Mouse (Mus musculus) gastrocnemius, postnatal 36 days (tissue): ENCODE measurements around the gene Abcf1. TPM values are rescaled to one million over a fixed set of nuclear protein-coding genes. Genes with fewer than 3 reads are reported as not detected.
"Not testable (repeated sequence)": the region's sequence is repeated elsewhere in the genome, so short reads cannot be mapped to it uniquely, and the experiment has no call there.

Source experiments
- DNase-seq, 2 experiments: peaks; one replicate each; pipeline ENCODE4 v3.0.0; 2022
- intact Hi-C: fragments of 180-260 bp; cut with DNase I; formaldehyde crosslinking; loops from one replicate; pipeline ENCODE4 v1.15.1; 2025
- long read RNA-seq, 2 experiments: library from polyadenylated mRNA; stranded (forward); transcript quantifications; one replicate each; pipeline ENCODE4 v2.0.0; 2021
- total RNA-seq, 2 experiments: library from RNA; stranded (reverse); gene quantifications; 2 replicates each; pipeline ENCODE4 v1.2.3; 2021

Abcf1 gene
- 10 to 100 TPM; 64.3 to 70.2 TPM for total RNA-seq
- long read RNA-seq, experiment 1, transcript Abcf1-201 (23 exons, 3,161 nt), result major isoform, 27 of 84 reads
- long read RNA-seq, experiment 1, transcript Abcf1-205 (4 exons, 855 nt), result major isoform, 27 of 84 reads
- long read RNA-seq, experiment 1, partial matches to known transcripts, result 13 of 84 reads
- long read RNA-seq, experiment 1, other reads (novel, unspliced or antisense), result 17 of 84 reads
- long read RNA-seq, experiment 2, transcript Abcf1-201 (23 exons, 3,161 nt), result major isoform, 55 of 116 reads
- long read RNA-seq, experiment 2, transcript Abcf1-205 (4 exons, 855 nt), result minor isoform, 34 of 116 reads
- long read RNA-seq, experiment 2, partial matches to known transcripts, result 23 of 116 reads
- long read RNA-seq, experiment 2, other reads (novel, unspliced or antisense), result 4 of 116 reads

- intact Hi-C loops, result no loop called here
- DNase-seq, result peak; percentile 99
These were observed at the start of gene Abcf1 for GRCm38 (mm10) chr17:35969418-35970389. Gene Abcf1, minus strand, starts transcription at chr17:35969761.

- DNase-seq, result no peak
- intact Hi-C loops, result loop anchor here (1.0 kb wide), 1 partner anchor 10 kb away; no protein-coding TSS in a partner anchor
These were observed 49.4 kb upstream of the Abcf1 start for GRCm38 (mm10) chr17:36018979-36019378.

GRCm38 (mm10) chr17:36017046-36017445, 47.5 kb upstream of the Abcf1 start:
- intact Hi-C loops, result no loop called here
- DNase-seq, result no peak

GRCm38 (mm10) chr17:36014977-36015376, 45.4 kb upstream of the Abcf1 start:
- DNase-seq, result no peak
- intact Hi-C loops, result no loop called here

- DNase-seq, intact Hi-C loops: not testable (repeated sequence)
These were observed 34.8 kb upstream of the Abcf1 start for GRCm38 (mm10) chr17:36004409-36004808.

- intact Hi-C loops, result no loop called here
- no peak for DNase-seq
These were observed 33.8 kb upstream of the Abcf1 start for GRCm38 (mm10) chr17:36003331-36003730.

- no peak for DNase-seq
- intact Hi-C loops, result no loop called here
These were observed 32.4 kb upstream of the Abcf1 start for GRCm38 (mm10) chr17:36001966-36002365.

GRCm38 (mm10) chr17:36001121-36001897, 31.7 kb upstream of the Abcf1 start:
- DNase-seq, result no peak
- intact Hi-C loops, result no loop called here

GRCm38 (mm10) chr17:36000349-36000748, 30.8 kb upstream of the Abcf1 start:
- intact Hi-C loops, result no loop called here
- DNase-seq, result no peak

- DNase-seq, result no peak
- intact Hi-C loops, result loop anchor here (5.0 kb wide), 1 partner anchor 118 kb away; no protein-coding TSS in a partner anchor
These were observed 29.8 kb upstream of the Abcf1 start for GRCm38 (mm10) chr17:35999356-35999755.

GRCm38 (mm10) chr17:35998545-35999305, 29.2 kb upstream of the Abcf1 start:
- DNase-seq, result no peak
- intact Hi-C loops, result loop anchor here (5.0 kb wide), 1 partner anchor 119 kb away; no protein-coding TSS in a partner anchor

GRCm38 (mm10) chr17:35997713-35998510, 28.4 kb upstream of the Abcf1 start:
- intact Hi-C loops, result loop anchor here (1.0 to 5.0 kb wide), 2 partner anchors 39 to 119 kb away; no protein-coding TSS in a partner anchor
- no peak for DNase-seq

GRCm38 (mm10) chr17:35996949-35997348, 27.4 kb upstream of the Abcf1 start:
- intact Hi-C loops, result loop anchor here (1.0 to 5.0 kb wide), 2 partner anchors 40 to 120 kb away; no protein-coding TSS in a partner anchor
- peak; percentile 84 to 94 for DNase-seq

- intact Hi-C loops, result loop anchor here (5.0 kb wide), 1 partner anchor 122 kb away; no protein-coding TSS in a partner anchor
- DNase-seq, result no peak
These were observed 25.3 kb upstream of the Abcf1 start for GRCm38 (mm10) chr17:35994879-35995240.

- intact Hi-C loops, result no loop called here
These were observed 24.8 kb upstream of the Abcf1 start for GRCm38 (mm10) chr17:35994175-35994878.

GRCm38 (mm10) chr17:35993675-35994074, 24.1 kb upstream of the Abcf1 start:
- DNase-seq, result peak; percentile 64 to 68
- intact Hi-C loops, result loop anchor here (2.0 kb wide), 1 partner anchor 55 kb away; no protein-coding TSS in a partner anchor

More at GRCm38 (mm10) chr17:35994175-35994878, 24.8 kb upstream of the Abcf1 start:
- DNase-seq, result peak; percentile 63 to 74

- intact Hi-C loops, result loop anchor here (2.0 kb wide), 1 partner anchor 53 kb away; no protein-coding TSS in a partner anchor
- no peak for DNase-seq
These were observed 22.2 kb upstream of the Abcf1 start for GRCm38 (mm10) chr17:35991781-35992180.

GRCm38 (mm10) chr17:35981776-35982175, 12.2 kb upstream of the Abcf1 start:
- intact Hi-C loops, result no loop called here
- no peak for DNase-seq
